Mouse (Mus musculus) midbrain, embryonic 11.5 days (tissue): ENCODE data around the gene Slc1a2. TPM values are rescaled to one million over a fixed set of nuclear protein-coding genes. Genes with fewer than 3 reads are reported as not detected.

ENCODE experiments used
- ATAC-seq: fragments of 200-750 bp; cut with Nextera tagmentation; 2 replicates; pipeline ENCODE4 v1.8.0; 2017; ENCODE audit warnings: moderate TSS enrichment, moderate library complexity; ENCODE audit not compliant: low FRiP score
- DNase-seq: peaks from one replicate; pipeline ENCODE4 v3.0.0; 2015; ENCODE audit warnings: low spot score; ENCODE audit errors: missing footprints
- H3K27ac ChIP-seq: fragments of 300-500 bp; sonication (generic); 2 replicates; pipeline ENCODE4 v1.5.1; 2014; ENCODE audit warnings: low read depth, low read length
- H3K27me3 ChIP-seq: fragments of 300-500 bp; sonication (generic); 2 replicates; pipeline ENCODE4 v1.6.1; 2014; ENCODE audit warnings: mild to moderate bottlenecking, low read length, moderate library complexity, mixed read lengths; ENCODE audit not compliant: control insufficient read depth, insufficient read depth
- H3K36me3 ChIP-seq: fragments of 300-500 bp; sonication (generic); 2 replicates; pipeline ENCODE4 v1.6.1; 2014; ENCODE audit warnings: mild to moderate bottlenecking, low read length, moderate library complexity, mixed read lengths; ENCODE audit not compliant: control insufficient read depth, insufficient read depth
- H3K4me1 ChIP-seq: fragments of 300-500 bp; sonication (generic); 2 replicates; pipeline ENCODE4 v1.6.1; 2014; ENCODE audit warnings: low read length; ENCODE audit not compliant: control insufficient read depth, insufficient read depth
- H3K4me2 ChIP-seq: fragments of 300-500 bp; sonication (generic); 2 replicates; pipeline ENCODE4 v1.6.1; 2014; ENCODE audit warnings: mild to moderate bottlenecking, moderate library complexity
- H3K4me3 ChIP-seq: fragments of 300-500 bp; sonication (generic); 2 replicates; pipeline ENCODE4 v1.5.1; 2014; ENCODE audit warnings: low read depth, low read length
- H3K9ac ChIP-seq: fragments of 300-500 bp; sonication (generic); 2 replicates; pipeline ENCODE4 v1.6.1; 2014; ENCODE audit warnings: low read length
- H3K9me3 ChIP-seq: fragments of 300-500 bp; sonication (generic); 2 replicates; pipeline ENCODE4 v1.6.1; 2016; ENCODE audit warnings: low read length; ENCODE audit not compliant: control insufficient read depth
- WGBS: fragments of 180-500 bp; shearing (Covaris S2); extraction: QIAGEN DNeasy Blood & Tissue Kit; methylation state at CpG from one replicate; pipeline ENCODE4 v1.1.7; 2014; 5-methylcytosine and 5-hydroxymethylcytosine counted together
- polyA plus RNA-seq: library from polyadenylated mRNA; unstranded; fragments of >200 nt; fragmentation: Nextera tagmentation; extraction: Ambion mirVana; gene quantifications from 2 replicates; pipeline ENCODE4 v1.2.1, GENCODE M21; 2014

Gene Slc1a2
- polyA plus RNA-seq, 1 experiment from 2014 or later = 15.7 TPM

- DNase-seq (no peak), ATAC-seq (no peak)
- Histone ChIP-seq H3K4me1 (no peaks in the 10 kb centered on the region), H3K4me2 (no peak overlapping the region), H3K27me3 (no peaks in the 10 kb centered on the region), H3K4me3 (no peak overlapping the region), H3K27ac (no peak overlapping the region), H3K9ac (no peak overlapping the region), H3K36me3 (no peaks in the 10 kb centered on the region), H3K9me3 (no peaks in the 10 kb centered on the region)
Observed at GRCm38 (mm10) chr2:102695541-102695940, 37.1 kb downstream of the Slc1a2 start.

GRCm38 (mm10) chr2:102697732-102698131 is 39.3 kb downstream of the Slc1a2 start:
- Histone ChIP-seq H3K4me2 (no peak overlapping the region), H3K27ac (no peak overlapping the region), H3K4me3 (no peak overlapping the region), H3K9ac (no peak overlapping the region), H3K36me3 (no peaks in the 10 kb centered on the region), H3K4me1 (no peaks in the 10 kb centered on the region), H3K9me3 (no peaks in the 10 kb centered on the region), H3K27me3 (no peaks in the 10 kb centered on the region)
- no peak for ATAC-seq
- WGBS = 62% methylated on average over 2 of the region's 2 CpGs
- no peak for DNase-seq

GRCm38 (mm10) chr2:102699921-102700320 is 41.5 kb downstream of the Slc1a2 start:
- no peak for ATAC-seq
- no peak for DNase-seq
- H3K9me3 ChIP-seq = no peaks in the 10 kb centered on the region
- H3K4me2 ChIP-seq = no peak overlapping the region
- WGBS = 90% methylated on average over 7 of the region's 7 CpGs
- H3K4me1 ChIP-seq = no peaks in the 10 kb centered on the region
- no peak overlapping the region for H3K9ac ChIP-seq
- no peak overlapping the region for H3K27ac ChIP-seq
- H3K36me3 ChIP-seq = no peaks in the 10 kb centered on the region
- H3K4me3 ChIP-seq = no peak overlapping the region
- H3K27me3 ChIP-seq = no peaks in the 10 kb centered on the region

GRCm38 (mm10) chr2:102700695-102701094 is 42.2 kb downstream of the Slc1a2 start:
- no peak overlapping the region for H3K4me3 ChIP-seq
- H3K27ac ChIP-seq = no peak overlapping the region
- H3K4me2 ChIP-seq = no peak overlapping the region
- DNase-seq = no peak
- no peaks in the 10 kb centered on the region for H3K27me3 ChIP-seq
- no peaks in the 10 kb centered on the region for H3K4me1 ChIP-seq
- no peak overlapping the region for H3K9ac ChIP-seq
- ATAC-seq = no peak
- no peaks in the 10 kb centered on the region for H3K9me3 ChIP-seq
- 90% methylated on average over 2 of the region's 2 CpGs for WGBS
- H3K36me3 ChIP-seq = no peaks in the 10 kb centered on the region

GRCm38 (mm10) chr2:102701382-102701781 is 42.9 kb downstream of the Slc1a2 start:
- Histone ChIP-seq H3K27ac (no peak overlapping the region), H3K4me1 (no peaks in the 10 kb centered on the region), H3K4me3 (no peak overlapping the region), H3K27me3 (no peaks in the 10 kb centered on the region), H3K4me2 (no peak overlapping the region), H3K36me3 (no peaks in the 10 kb centered on the region), H3K9ac (no peak overlapping the region), H3K9me3 (no peaks in the 10 kb centered on the region)
- no peak for DNase-seq
- WGBS = 82% methylated on average over 3 of the region's 3 CpGs
- ATAC-seq = no peak

GRCm38 (mm10) chr2:102703556-102703955 is 45.1 kb downstream of the Slc1a2 start:
- no peaks in the 10 kb centered on the region for H3K4me1 ChIP-seq
- H3K36me3 ChIP-seq = no peaks in the 10 kb centered on the region
- H3K4me3 ChIP-seq = no peak overlapping the region
- H3K27ac ChIP-seq = no peak overlapping the region
- H3K27me3 ChIP-seq = no peaks in the 10 kb centered on the region
- H3K9ac ChIP-seq = no peak overlapping the region
- ATAC-seq = no peak
- WGBS = 77% methylated on average over 3 of the region's 3 CpGs
- H3K4me2 ChIP-seq = no peak overlapping the region
- no peak for DNase-seq
- no peaks in the 10 kb centered on the region for H3K9me3 ChIP-seq

- H3K27ac ChIP-seq = no peak overlapping the region
- H3K9ac ChIP-seq = no peak overlapping the region
- ATAC-seq = no peak
- H3K27me3 ChIP-seq = no peaks in the 10 kb centered on the region
- H3K36me3 ChIP-seq = no peaks in the 10 kb centered on the region
- no peak overlapping the region for H3K4me3 ChIP-seq
- DNase-seq = no peak
- no peak overlapping the region for H3K4me2 ChIP-seq
- WGBS = 90% methylated on average over 1 of the region's 1 CpGs
- H3K9me3 ChIP-seq = no peaks in the 10 kb centered on the region
- no peaks in the 10 kb centered on the region for H3K4me1 ChIP-seq
Observed at GRCm38 (mm10) chr2:102704781-102705180, 46.3 kb downstream of the Slc1a2 start.

GRCm38 (mm10) chr2:102711511-102711910 is 53.1 kb downstream of the Slc1a2 start:
- H3K9ac ChIP-seq = no peak overlapping the region
- ATAC-seq = no peak
- WGBS = 88% methylated on average over 5 of the region's 5 CpGs

GRCm38 (mm10) chr2:102712049-102712448 is 53.6 kb downstream of the Slc1a2 start:
- Histone ChIP-seq H3K4me3 (no peak overlapping the region), H3K27ac (no peak overlapping the region), H3K9ac (no peak overlapping the region), H3K4me2 (no peak overlapping the region), H3K9me3 (no peaks in the 10 kb centered on the region), H3K27me3 (no peaks in the 10 kb centered on the region), H3K4me1 (no peaks in the 10 kb centered on the region), H3K36me3 (no peaks in the 10 kb centered on the region)
- DNase-seq (no peak), ATAC-seq (no peak)
- WGBS = 92% methylated on average over 4 of the region's 4 CpGs

More at GRCm38 (mm10) chr2:102711511-102711910, 53.1 kb downstream of the Slc1a2 start:
- Histone ChIP-seq H3K27ac (no peak overlapping the region), H3K9me3 (no peaks in the 10 kb centered on the region), H3K27me3 (no peaks in the 10 kb centered on the region), H3K4me2 (no peak overlapping the region), H3K4me1 (no peaks in the 10 kb centered on the region), H3K36me3 (no peaks in the 10 kb centered on the region), H3K4me3 (no peak overlapping the region)
- DNase-seq = no peak
